Mouse (Mus musculus) CD8-positive naive resting alpha-beta T cell, adult 57 days (primary cell): ENCODE data around the gene Spata2l. TPM values are rescaled to one million over a fixed set of nuclear protein-coding genes. Genes with fewer than 3 reads are reported as not detected.

ENCODE experiments used
- total RNA-seq: library from RNA; stranded (reverse); gene quantifications from one replicate; pipeline ENCODE4 v1.2.4, GENCODE M21; 2023

Spata2l gene
- total RNA-seq: 8.7 TPM

DNA sequence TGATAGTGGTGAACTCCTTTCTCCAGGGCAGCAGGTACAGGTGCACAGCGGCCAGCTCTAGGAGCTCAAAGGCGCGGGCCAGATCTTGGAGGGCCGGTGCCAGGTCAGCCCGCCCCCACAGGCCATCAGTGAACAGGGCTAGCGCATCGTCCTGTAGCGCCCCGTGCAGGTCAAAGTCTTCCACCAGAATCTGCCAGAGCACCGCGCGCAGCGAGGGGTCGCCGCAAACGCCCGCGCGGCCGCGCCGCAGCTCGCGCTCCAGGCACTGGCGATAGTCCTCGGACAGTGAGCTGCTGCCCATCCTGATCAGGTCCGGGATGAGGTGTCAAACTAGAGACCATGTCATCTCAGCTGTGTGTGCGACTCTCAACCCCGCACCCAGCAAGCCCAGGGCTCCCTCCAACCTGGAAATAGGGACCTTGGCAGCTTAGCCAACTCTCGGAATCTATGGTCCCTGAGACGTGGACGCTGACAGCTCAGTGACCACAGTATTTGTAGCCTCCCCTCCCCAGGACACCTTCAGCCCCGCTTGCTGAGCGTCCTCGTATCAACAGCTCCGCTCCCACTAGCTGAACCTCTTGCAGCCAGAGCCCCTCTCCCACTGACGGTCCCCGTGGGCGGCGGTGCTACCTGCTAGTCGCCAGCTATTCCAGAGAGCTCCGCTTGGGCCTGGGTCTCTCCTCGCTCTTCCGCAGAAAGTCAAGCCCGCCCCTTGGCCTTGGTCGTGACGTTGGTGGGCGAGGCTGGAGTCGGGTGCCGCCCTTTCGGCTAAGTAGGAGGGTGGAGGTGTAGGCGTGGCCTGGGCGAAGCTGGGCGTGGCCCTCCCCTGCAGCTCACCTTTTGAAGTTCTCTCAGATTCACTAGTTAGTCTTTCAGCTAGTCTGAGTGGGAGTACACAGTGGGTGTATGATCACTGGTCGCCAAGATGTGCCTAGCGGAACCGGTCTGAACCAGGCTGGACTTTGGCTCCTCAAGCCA, at the start of gene Spata2l:
TSS of gene Spata2l (minus strand) at position 714 of the 978 bp plus-strand sequence.

DNA sequence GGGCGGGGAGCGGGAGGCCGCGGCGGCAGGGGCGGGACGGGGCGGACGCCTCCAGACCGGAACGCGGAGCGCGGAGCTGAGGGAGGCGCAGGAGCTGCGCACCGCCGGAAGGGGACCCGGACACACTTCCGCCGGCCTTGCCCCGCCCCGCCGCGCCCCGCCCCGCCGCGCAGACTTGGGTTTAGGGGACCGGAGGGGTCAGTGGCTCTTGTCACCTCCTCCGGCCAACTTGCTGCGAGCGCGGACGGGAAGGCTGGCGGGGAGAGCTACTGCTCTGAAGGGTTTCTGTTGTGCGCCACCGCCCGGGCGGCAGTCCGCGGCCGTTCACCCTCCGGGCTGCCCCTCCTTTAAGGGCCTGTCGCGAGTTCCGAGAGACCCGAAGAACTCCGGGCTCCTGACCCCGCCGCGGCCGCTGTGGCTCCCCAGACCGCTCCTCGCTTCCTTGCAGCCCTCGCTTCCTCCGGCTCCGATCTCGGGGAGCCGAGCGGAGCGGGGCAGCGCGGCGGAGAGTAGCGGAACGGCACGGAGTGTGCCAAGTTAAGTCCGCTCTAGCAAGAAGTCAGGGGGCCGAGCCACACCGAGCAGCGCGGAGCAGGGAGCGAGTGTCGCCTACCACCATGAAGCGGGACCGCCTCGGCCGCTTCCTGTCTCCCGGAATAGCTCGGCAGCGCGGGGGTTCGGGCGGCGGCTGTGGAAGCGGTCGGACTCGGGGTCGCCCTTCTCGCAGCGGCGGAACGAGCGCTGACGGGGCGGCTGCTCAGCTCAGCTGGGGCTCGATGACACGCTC, 18.3 kb upstream of the Spata2l start, which contains the start of the genes Zfp276 and Vps9d1:
TSS of gene Zfp276 (plus strand) at position 97 of the 787 bp plus-strand sequence.
TSS of gene Vps9d1 (minus strand) at position 250 of the 787 bp plus-strand sequence.

DNA sequence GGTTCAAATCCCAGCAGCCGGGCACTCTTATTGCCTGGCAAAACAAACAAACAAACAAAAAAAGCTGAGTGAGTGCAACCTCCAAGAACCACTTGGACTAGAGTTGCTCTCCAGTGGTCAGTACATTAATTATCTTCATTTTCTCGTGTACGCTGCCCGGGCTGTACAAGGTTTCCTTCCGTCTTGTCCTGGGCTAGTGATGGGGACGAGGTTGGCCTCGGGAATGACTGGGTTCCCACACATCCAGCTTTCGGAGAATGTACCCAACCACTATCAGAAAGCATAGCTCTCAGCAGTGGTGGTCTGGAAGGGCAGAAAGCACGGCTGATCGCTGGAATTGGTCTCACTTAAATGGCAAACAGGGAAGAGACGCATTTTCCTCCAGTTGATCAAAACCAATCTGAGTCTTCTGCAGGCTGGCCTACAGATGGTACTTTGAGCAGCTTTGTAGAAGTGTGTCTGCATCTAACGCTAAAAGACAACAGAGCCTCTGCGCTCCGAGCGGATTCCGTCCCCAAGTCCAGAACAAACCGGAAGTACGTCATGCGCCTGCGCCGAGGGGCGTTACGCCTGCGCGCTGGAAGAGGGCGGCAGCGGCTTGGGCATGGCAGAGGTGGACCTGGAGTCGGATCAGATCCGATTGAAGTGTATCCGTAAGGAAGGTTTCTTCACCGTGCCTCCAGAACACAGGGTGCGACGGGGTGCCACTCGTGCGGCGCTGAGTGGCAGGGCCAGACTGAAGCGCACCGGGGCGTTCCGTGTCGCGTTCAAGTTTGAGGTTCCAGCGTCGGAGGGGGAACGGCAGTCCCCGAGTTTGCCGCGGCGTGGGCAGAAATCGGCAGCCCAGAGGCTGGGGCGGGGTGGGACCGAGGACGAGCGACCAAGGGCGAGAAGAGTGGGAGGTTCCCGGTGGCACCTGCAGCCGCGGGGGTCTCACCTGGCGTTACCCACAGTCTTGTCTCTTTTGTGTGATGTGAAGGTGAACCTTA, 11.5 kb downstream of the Spata2l start, which contains the start of gene Cdk10:
TSS of gene Cdk10 (plus strand) at position 565 of the 989 bp plus-strand sequence.

DNA sequence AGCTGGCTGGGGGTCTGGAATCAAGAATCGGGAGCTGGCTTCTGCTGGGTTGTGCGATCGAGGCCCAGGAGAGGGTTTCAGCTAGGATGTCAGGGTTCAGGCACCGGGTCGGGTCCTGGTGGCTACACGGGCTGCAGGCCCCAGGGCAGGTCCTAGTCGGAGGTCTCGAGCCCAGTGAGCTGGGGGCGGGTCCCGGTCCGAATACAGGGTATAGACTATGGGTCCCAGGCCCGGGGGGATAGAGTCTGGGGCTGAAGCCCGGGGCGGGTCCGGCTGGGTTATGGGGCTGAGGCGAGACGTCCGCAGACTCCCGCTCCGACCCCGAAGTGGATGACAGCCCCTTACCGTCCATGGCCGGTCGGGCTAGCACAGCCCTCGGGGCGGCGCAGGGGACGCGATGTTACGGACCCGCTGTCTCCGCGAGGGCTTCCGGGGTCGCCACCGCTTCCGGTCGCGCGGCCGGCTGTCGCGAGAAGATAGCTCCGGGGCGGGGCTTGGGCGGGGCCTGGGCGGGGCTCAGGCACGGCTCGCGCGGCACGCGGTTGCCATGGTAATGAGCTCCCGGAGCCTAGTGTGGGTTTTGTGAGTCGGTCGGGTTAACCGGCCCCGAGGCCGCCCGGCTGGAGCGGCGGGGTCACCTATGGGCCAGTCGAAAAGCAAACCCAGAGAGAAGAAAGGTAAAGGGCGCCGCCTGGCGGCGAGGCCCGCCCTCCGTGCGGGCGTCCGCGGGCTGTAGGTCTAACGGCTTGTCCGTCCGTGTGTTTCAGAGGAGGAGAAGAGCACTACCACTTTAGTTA, 23.5 kb downstream of the Spata2l start, which contains the start of the genes Chmp1a and Spata33:
TSS of gene Chmp1a (minus strand) at position 443 of the 797 bp plus-strand sequence.
TSS of gene Spata33 (plus strand) at position 512 of the 797 bp plus-strand sequence.

DNA sequence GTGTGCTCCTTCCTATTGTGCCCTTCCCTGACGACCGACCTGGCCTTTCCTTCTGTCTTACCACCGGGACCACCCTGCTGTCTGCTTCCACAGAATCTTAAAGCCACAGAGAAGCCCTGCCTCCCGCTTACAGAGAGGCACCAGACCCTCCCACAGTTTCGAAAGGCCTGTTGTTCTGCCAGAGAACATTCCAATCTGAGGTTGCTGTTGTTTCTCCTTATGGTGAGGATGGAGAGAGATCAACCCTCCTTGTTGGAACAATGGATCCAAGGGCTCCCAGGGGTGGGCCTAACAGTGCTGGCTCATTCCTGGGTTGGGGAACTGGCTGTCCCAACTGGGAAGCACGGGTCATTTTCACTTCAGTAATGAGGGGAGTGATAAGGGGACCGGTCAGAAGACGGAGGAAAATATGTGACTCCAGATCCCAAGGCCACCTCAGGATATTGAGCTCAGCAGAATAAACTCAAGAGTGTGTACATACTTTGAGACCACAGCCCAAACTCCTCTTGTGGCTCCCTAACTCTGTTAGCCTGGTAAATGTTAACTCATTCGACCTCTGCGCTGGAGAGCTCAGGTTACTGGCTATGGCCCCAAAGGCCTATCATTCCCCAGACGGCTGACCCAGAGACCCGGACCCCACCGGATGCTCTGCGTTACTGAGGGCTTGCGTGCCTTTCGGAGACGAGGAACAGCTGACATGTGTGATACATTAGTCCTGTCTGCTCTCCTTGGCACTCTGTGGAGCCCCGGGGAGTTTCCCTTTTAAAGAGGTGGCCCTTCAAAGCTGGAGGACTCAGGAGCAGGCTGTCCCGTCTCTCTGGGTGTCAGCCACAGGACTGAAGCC, 50.2 kb downstream of the Spata2l start, which contains the start of gene Dpep1:
TSS of gene Dpep1 (plus strand) at position 677 of the 844 bp plus-strand sequence.

Other genes with a start within 250 kb of the Spata2l start
- 327 TPM for gene Ankrd11, start 194.0 kb downstream of the Spata2l start, total RNA-seq
- gene Spg7, start 173.3 kb downstream of the Spata2l start, total RNA-seq: 55.4 TPM
- gene Rpl13, start 133.9 kb downstream of the Spata2l start, total RNA-seq: 2,033 TPM
- gene Cpne7, start 118.9 kb downstream of the Spata2l start, total RNA-seq: 0.58 TPM
- gene Sult5a1, start 77.9 kb downstream of the Spata2l start, total RNA-seq: not detected
- not detected for gene Dpep1, start 50.0 kb downstream of the Spata2l start, total RNA-seq
- gene Chmp1a, start 23.5 kb downstream of the Spata2l start, total RNA-seq: 62.4 TPM
- gene Spata33, start 23.4 kb downstream of the Spata2l start, total RNA-seq: 0.28 TPM
- gene Cdk10, start 11.4 kb downstream of the Spata2l start, total RNA-seq: 59.2 TPM
- 29.9 TPM for gene Zfp276, start 18.0 kb upstream of the Spata2l start, total RNA-seq
- 38.6 TPM for gene Vps9d1, start 18.1 kb upstream of the Spata2l start, total RNA-seq
- 10.0 TPM for gene Fanca, start 82.3 kb upstream of the Spata2l start, total RNA-seq
- not detected for gene Spire2, start 96.5 kb upstream of the Spata2l start, total RNA-seq
- 206 TPM for gene Tcf25, start 137.5 kb upstream of the Spata2l start, total RNA-seq
- 0.18 TPM for gene Mc1r, start 170.9 kb upstream of the Spata2l start, total RNA-seq
- 2.0 TPM for gene Tubb3, start 175.2 kb upstream of the Spata2l start, total RNA-seq
- 13.2 TPM for gene Def8, start 187.3 kb upstream of the Spata2l start, total RNA-seq
- gene Afg3l1, start 241.7 kb upstream of the Spata2l start, total RNA-seq: 39.7 TPM